Mouse (Mus musculus) midbrain, postnatal 0 days (tissue): ENCODE measurements around the gene Csdc2. TPM values are rescaled to one million over a fixed set of nuclear protein-coding genes. Genes with fewer than 3 reads are reported as not detected.

Source experiments
- ATAC-seq: fragments of 200-750 bp; cut with Nextera tagmentation; 2 replicates; pipeline ENCODE4 v1.8.0; 2017; ENCODE audit warnings: moderate number of reproducible peaks, mild to moderate bottlenecking, moderate TSS enrichment, moderate library complexity; ENCODE audit not compliant: low FRiP score
- DNase-seq: peaks from one replicate; pipeline ENCODE4 v3.0.0-alpha.2; 2015; ENCODE audit warnings: low spot score
- H3K27ac ChIP-seq: fragments of 300-500 bp; sonication (generic); 2 replicates; pipeline ENCODE4 v1.5.1; 2014; ENCODE audit warnings: low read depth, mild to moderate bottlenecking, low read length, mixed read lengths
- H3K27me3 ChIP-seq: fragments of 300-500 bp; sonication (generic); 2 replicates; pipeline ENCODE4 v1.6.1; 2014; ENCODE audit warnings: low read length, control low read depth, mixed read lengths; ENCODE audit not compliant: insufficient read depth
- H3K36me3 ChIP-seq: fragments of 300-500 bp; sonication (generic); 2 replicates; pipeline ENCODE4 v1.6.1; 2014; ENCODE audit warnings: low read length, control low read depth, mixed read lengths; ENCODE audit not compliant: insufficient read depth
- H3K4me1 ChIP-seq: fragments of 300-500 bp; sonication (generic); 2 replicates; pipeline ENCODE4 v1.6.1; 2014; ENCODE audit warnings: mild to moderate bottlenecking, control low read depth, antibody characterized with exemption, low read length, mixed read lengths; ENCODE audit not compliant: insufficient read depth
- H3K4me2 ChIP-seq: fragments of 300-500 bp; sonication (generic); 2 replicates; pipeline ENCODE4 v1.6.1; 2014; ENCODE audit warnings: low read depth, mild to moderate bottlenecking, low read length, mixed read lengths; ENCODE audit not compliant: poor library complexity, severe bottlenecking
- H3K4me3 ChIP-seq: fragments of 300-500 bp; sonication (generic); 2 replicates; pipeline ENCODE4 v1.5.1; 2014; ENCODE audit warnings: low read depth, mild to moderate bottlenecking, low read length, moderate library complexity
- H3K9ac ChIP-seq: fragments of 300-500 bp; sonication (generic); replicated peaks from 2 replicates; pipeline ENCODE4 v1.6.1; 2014; ENCODE audit warnings: mild to moderate bottlenecking, low read length, moderate library complexity, mixed read lengths; ENCODE audit not compliant: poor library complexity, severe bottlenecking
- H3K9me3 ChIP-seq: fragments of 300-500 bp; sonication (generic); 2 replicates; pipeline ENCODE4 v1.6.1; 2016; ENCODE audit warnings: low read length, control low read depth
- CTCF ChIP-seq: IDR thresholded peaks from 2 replicates; pipeline ENCODE4 v1.5.1; 2016; ENCODE audit warnings: antibody characterized with exemption, mild to moderate bottlenecking
- whole genome bisulfite sequencing: fragments of 180-500 bp; shearing (Covaris S2); extraction: QIAGEN DNeasy Blood & Tissue Kit; methylation state at CpG from one replicate; pipeline ENCODE4 v1.1.7; 2014; 5-methylcytosine and 5-hydroxymethylcytosine counted together
- polyA plus RNA-seq: library from polyadenylated mRNA; unstranded; fragments of >200 nt; fragmentation: Nextera tagmentation; extraction: Ambion mirVana; gene quantifications from 2 replicates; pipeline ENCODE4 v1.2.1, GENCODE M21; 2015
- total RNA-seq: library from RNA; depleted of rRNA; stranded (reverse); fragments of >200 nt; gene quantifications from 2 replicates; pipeline ENCODE4 v1.2.3, GENCODE M21; 2014

Csdc2 gene
- total and polyA plus RNA-seq, 2 experiments from 2014 or later = 196 to 323 TPM

DNA sequence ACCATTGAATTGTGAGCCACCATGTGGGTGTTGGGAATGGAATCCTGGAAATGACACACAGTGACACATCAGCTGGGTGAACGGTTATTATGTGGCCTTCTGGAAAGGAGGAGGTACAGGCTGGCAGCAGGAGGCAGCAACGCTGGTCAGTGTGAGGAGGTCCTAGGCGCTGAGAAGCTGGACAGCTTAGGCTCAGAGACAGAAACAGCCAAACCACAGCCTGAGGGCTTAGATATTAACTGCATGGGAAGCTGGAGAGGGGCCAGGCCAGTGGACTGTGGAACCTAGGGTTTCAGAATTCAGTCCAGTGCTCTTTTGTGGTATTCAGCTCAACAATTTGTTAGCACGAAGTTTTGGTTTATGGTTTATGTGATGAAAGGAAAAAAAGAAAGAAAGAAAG is 8.8 kb upstream of the Csdc2 start:
- Histone ChIP-seq H3K36me3 (0 out of 2 replicates have a peak, but pooled peaks cover 4% of the 10 kb centered on the region), H3K27me3 (no peaks in the 10 kb centered on the region), H3K9ac (no peak overlapping the region), H3K9me3 (no peaks in the 10 kb centered on the region), H3K4me3 (no peak overlapping the region), H3K4me1 (peaks cover 11% of the 10 kb centered on the region), H3K4me2 (no peak overlapping the region), H3K27ac (peak overlapping the region; percentile 14; the same call in 1 of the 2 replicates)
- no peak for TF ChIP-seq CTCF
- DNase-seq (peak; percentile 51), ATAC-seq (no peak)
- WGBS = 40% methylated on average over 4 of the region's 4 CpGs

DNA sequence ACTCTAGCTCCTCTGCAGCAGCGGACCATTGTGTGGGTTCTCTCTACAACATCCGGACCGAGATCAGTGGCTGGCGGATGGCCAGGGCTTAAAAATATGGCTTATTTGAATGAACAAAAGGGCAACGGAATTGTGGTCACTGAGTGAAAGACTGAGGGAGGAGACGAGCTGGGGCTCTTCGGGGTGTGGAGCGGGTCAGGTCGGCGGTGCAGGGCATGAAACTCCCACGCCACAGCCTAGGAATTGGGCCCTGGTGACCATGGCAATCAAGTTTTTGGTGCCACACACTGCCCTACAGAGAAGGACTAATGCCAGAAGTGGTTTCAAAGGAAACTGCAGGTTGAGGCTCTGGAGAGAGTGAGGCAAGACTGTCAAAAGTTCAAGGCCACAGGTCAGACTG is 8.3 kb upstream of the Csdc2 start:
- WGBS = 40% methylated on average over 11 of the region's 11 CpGs
- DNase-seq (peak; percentile 71), ATAC-seq (no peak)
- H3K4me3 ChIP-seq = no peak overlapping the region
- 0 out of 2 replicates have a peak overlapping the region, but pooled peaks have one; percentile 14 for H3K27ac ChIP-seq
- H3K36me3 ChIP-seq = 0 out of 2 replicates have a peak, but pooled peaks cover 2% of the 10 kb centered on the region
- no peak overlapping the region for H3K4me2 ChIP-seq
- TF ChIP-seq CTCF = no peak
- H3K9me3 ChIP-seq = no peaks in the 10 kb centered on the region
- H3K27me3 ChIP-seq = no peaks in the 10 kb centered on the region
- H3K4me1 ChIP-seq = peaks cover 11% of the 10 kb centered on the region
- no peak overlapping the region for H3K9ac ChIP-seq

DNA sequence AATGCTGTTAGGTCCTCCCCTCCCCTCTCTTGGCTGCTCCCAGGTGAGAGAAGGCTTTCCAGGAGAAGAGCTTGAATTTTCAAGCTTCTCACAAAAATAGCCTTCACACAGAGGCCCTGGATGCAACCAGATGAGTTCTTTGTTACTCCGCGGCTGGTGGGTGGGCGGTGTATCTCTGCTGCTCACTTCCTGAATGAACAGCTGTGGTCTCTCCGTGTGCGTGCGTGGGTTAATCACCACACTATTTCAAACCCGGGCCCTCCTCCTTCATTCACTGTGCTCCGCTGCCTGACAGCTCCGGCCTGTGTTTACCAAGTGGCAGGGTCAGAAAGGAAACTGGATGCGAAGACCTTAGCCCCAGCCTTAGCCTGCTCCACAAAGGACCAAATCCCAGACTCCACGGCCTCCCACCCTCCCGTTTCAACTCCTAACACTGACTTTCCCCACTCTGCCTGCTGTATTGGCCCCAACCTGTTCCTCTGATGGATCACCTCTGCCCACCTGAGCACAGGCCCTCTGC is 3.5 kb upstream of the Csdc2 start:
- H3K27ac ChIP-seq = no peak overlapping the region
- H3K9me3 ChIP-seq = no peaks in the 10 kb centered on the region
- no peak overlapping the region; the same call in 1 of the 2 replicates for H3K4me2 ChIP-seq
- TF ChIP-seq CTCF = no peak
- no peaks in the 10 kb centered on the region for H3K27me3 ChIP-seq
- no peak for ATAC-seq
- no peaks in the 10 kb centered on the region for H3K36me3 ChIP-seq
- no peak for DNase-seq
- WGBS = 32% methylated on average over 12 of the region's 12 CpGs
- H3K4me3 ChIP-seq = no peak overlapping the region
- H3K4me1 ChIP-seq = peaks cover 4% of the 10 kb centered on the region; the same call in 1 of the 2 replicates
- no peak overlapping the region for H3K9ac ChIP-seq

DNA sequence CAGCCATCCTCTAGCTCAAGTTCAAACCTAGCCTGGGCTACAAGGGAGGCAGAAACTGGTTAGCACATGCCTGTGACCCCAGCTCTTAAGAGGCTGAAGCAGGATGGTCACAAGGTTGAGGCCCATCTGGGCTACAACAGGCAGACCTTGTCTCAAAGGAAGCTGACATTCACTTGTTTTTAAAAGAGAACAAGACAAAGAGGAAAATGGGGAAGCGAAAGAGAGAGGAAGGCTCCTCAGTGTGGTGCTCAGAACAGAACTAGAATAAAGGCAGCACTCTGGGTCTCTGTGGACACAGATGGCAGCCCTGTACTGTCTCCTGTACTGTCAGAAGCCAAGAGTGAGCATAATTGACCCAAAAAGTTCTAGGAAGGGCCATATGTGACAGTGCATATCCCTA is 2.6 kb upstream of the Csdc2 start:
- Histone ChIP-seq H3K4me1 (peaks cover 11% of the 10 kb centered on the region; the same call in 1 of the 2 replicates), H3K9me3 (no peaks in the 10 kb centered on the region), H3K27me3 (no peaks in the 10 kb centered on the region), H3K27ac (no peak overlapping the region), H3K4me2 (no peak overlapping the region), H3K36me3 (no peaks in the 10 kb centered on the region), H3K4me3 (no peak overlapping the region), H3K9ac (no peak overlapping the region)
- 84% methylated on average over 1 of the region's 1 CpGs for WGBS
- no peak for ATAC-seq
- DNase-seq = no peak
- no peak for TF ChIP-seq CTCF

DNA sequence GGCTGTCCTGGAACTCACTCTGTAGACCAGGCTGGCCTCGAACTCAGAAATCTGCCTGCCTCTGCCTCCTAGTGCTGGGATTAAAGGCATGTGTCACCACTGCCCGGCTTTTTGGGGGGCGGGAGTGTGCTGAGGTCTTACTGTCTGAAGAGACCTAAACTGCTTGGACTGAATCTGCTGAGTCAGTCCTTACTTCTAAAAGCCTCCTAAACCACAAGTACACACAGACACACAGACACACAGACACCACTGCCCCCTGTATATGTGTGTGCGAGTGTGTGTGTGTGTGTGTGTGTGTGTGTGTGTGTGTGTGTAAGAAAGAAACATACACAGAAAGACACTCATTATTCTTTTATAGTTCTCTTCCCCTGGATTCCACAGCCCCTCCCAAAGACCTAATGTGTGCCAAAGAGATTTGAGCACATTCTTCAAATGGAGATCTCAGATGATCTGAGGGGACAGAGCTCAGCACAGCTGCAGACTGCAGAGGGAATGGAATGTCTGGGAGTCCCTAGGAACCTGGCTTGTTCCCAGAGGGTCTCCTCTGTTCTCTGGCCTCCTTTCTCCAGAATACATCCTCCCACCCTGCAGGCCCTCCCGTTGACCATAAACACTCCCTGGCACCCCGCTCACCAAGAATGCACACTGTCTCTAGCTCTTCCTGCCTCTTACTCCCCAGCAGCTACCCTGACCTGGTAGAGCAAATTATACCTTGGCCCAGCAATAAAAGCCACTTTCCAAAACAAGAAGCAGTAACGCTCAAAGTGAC is 506 bp upstream of the Csdc2 start:
- Histone ChIP-seq H3K4me3 (peak overlapping the region; percentile 70), H3K4me1 (peaks cover 17% of the 10 kb centered on the region; the same call in 1 of the 2 replicates), H3K9ac (peak overlapping the region; percentile 83), H3K36me3 (0 out of 2 replicates have a peak, but pooled peaks cover 4% of the 10 kb centered on the region), H3K4me2 (peak overlapping the region; percentile 70), H3K27me3 (no peaks in the 10 kb centered on the region), H3K9me3 (no peaks in the 10 kb centered on the region), H3K27ac (peak overlapping the region; percentile 94)
- 58% methylated on average over 7 of the region's 7 CpGs for WGBS
- TF ChIP-seq CTCF = no peak
- DNase-seq (no peak), ATAC-seq (peak; percentile 19; the same call in 1 of the 2 replicates)
